Mouse (Mus musculus): Measurements from ENCODE around the gene Slc12a9. TPM values are rescaled to one million over a fixed set of nuclear protein-coding genes. Genes with fewer than 3 reads are reported as not detected.

Gene Slc12a9
- polyA plus RNA-seq, 1 experiment, result not detected

- Histone ChIP-seq H3K4me1 (ENCODE audit: control insufficient read depth, insufficient read depth, low read length) (no peaks in the 10 kb centered on the region), H3K4me3 (ENCODE audit: insufficient read depth, low read depth, low read length) (peak overlapping the region; percentile 91), H3K27ac (ENCODE audit: insufficient read depth, low read depth, low read length) (peak overlapping the region; percentile 55)
- no peak for TF ChIP-seq POLR2A (IDR thresholded peaks at IDR 0.05; ENCODE audit: insufficient read depth, low read depth, low read length)
- TF ChIP-seq CTCF (IDR thresholded peaks at IDR 0.05; ENCODE audit: insufficient read depth, low read depth, low read length), result no peak
- WGBS, result 10% methylated on average over 12 of the region's 12 CpGs
Measured at GRCm38 (mm10) chr5:137306439-137307005, 26.9 kb downstream of the Slc12a9 start.

- WGBS, result 24% methylated on average over 3 of the region's 3 CpGs
- TF ChIP-seq POLR2A (IDR thresholded peaks at IDR 0.05; ENCODE audit: insufficient read depth, low read depth, low read length), result no peak
- TF ChIP-seq CTCF (IDR thresholded peaks at IDR 0.05; ENCODE audit: insufficient read depth, low read depth, low read length), result no peak
- H3K4me3 ChIP-seq (ENCODE audit: insufficient read depth, low read depth, low read length), result no peak overlapping the region
- H3K27ac ChIP-seq (ENCODE audit: insufficient read depth, low read depth, low read length), result no peak overlapping the region
- H3K4me1 ChIP-seq (ENCODE audit: control insufficient read depth, insufficient read depth, low read length), result no peaks in the 10 kb centered on the region
Measured at GRCm38 (mm10) chr5:137305822-137306221, 27.6 kb downstream of the Slc12a9 start.

- 40% methylated on average over 4 of the region's 4 CpGs for WGBS
- Histone ChIP-seq H3K27ac (ENCODE audit: insufficient read depth, low read depth, low read length) (no peak overlapping the region), H3K4me1 (ENCODE audit: control insufficient read depth, insufficient read depth, low read length) (no peaks in the 10 kb centered on the region), H3K4me3 (ENCODE audit: insufficient read depth, low read depth, low read length) (no peak overlapping the region)
- no peak for TF ChIP-seq POLR2A (IDR thresholded peaks at IDR 0.05; ENCODE audit: insufficient read depth, low read depth, low read length)
- no peak for TF ChIP-seq CTCF (IDR thresholded peaks at IDR 0.05; ENCODE audit: insufficient read depth, low read depth, low read length)
Measured at GRCm38 (mm10) chr5:137304816-137305215, 28.6 kb downstream of the Slc12a9 start.

- WGBS, result 29% methylated on average over 3 of the region's 3 CpGs
- no peak for TF ChIP-seq CTCF (IDR thresholded peaks at IDR 0.05; ENCODE audit: insufficient read depth, low read depth, low read length)
- TF ChIP-seq POLR2A (IDR thresholded peaks at IDR 0.05; ENCODE audit: insufficient read depth, low read depth, low read length), result no peak
- Histone ChIP-seq H3K27ac (ENCODE audit: insufficient read depth, low read depth, low read length) (no peak overlapping the region), H3K4me3 (ENCODE audit: insufficient read depth, low read depth, low read length) (no peak overlapping the region), H3K4me1 (ENCODE audit: control insufficient read depth, insufficient read depth, low read length) (no peaks in the 10 kb centered on the region)
Measured at GRCm38 (mm10) chr5:137304165-137304564, 29.2 kb downstream of the Slc12a9 start.

- Histone ChIP-seq H3K4me3 (ENCODE audit: insufficient read depth, low read depth, low read length) (no peak overlapping the region), H3K27ac (ENCODE audit: insufficient read depth, low read depth, low read length) (no peak overlapping the region), H3K4me1 (ENCODE audit: control insufficient read depth, insufficient read depth, low read length) (no peaks in the 10 kb centered on the region)
- TF ChIP-seq CTCF (IDR thresholded peaks at IDR 0.05; ENCODE audit: insufficient read depth, low read depth, low read length) (no peak), POLR2A (IDR thresholded peaks at IDR 0.05; ENCODE audit: insufficient read depth, low read depth, low read length) (no peak)
- 70% methylated on average over 4 of the region's 4 CpGs for WGBS
Measured at GRCm38 (mm10) chr5:137303609-137304008, 29.8 kb downstream of the Slc12a9 start.

- Histone ChIP-seq H3K4me3 (ENCODE audit: insufficient read depth, low read depth, low read length) (no peak overlapping the region), H3K4me1 (ENCODE audit: control insufficient read depth, insufficient read depth, low read length) (no peaks in the 10 kb centered on the region), H3K27ac (ENCODE audit: insufficient read depth, low read depth, low read length) (no peak overlapping the region)
- 35% methylated on average over 21 of the region's 21 CpGs for WGBS
- no peak for TF ChIP-seq POLR2A (IDR thresholded peaks at IDR 0.05; ENCODE audit: insufficient read depth, low read depth, low read length)
- TF ChIP-seq CTCF (IDR thresholded peaks at IDR 0.05; ENCODE audit: insufficient read depth, low read depth, low read length), result no peak
Measured at GRCm38 (mm10) chr5:137301253-137301652, 32.1 kb downstream of the Slc12a9 start.

- WGBS, result 86% methylated on average over 7 of the region's 7 CpGs
- H3K4me1 ChIP-seq (ENCODE audit: control insufficient read depth, insufficient read depth, low read length), result peaks cover 10% of the 10 kb centered on the region
- TF ChIP-seq CTCF (IDR thresholded peaks at IDR 0.05; ENCODE audit: insufficient read depth, low read depth, low read length) (no peak), POLR2A (IDR thresholded peaks at IDR 0.05; ENCODE audit: insufficient read depth, low read depth, low read length) (no peak)
- H3K27ac ChIP-seq (ENCODE audit: insufficient read depth, low read depth, low read length), result no peak overlapping the region
- H3K4me3 ChIP-seq (ENCODE audit: insufficient read depth, low read depth, low read length), result no peak overlapping the region
Measured at GRCm38 (mm10) chr5:137299240-137299639, 34.2 kb downstream of the Slc12a9 start.

GRCm38 (mm10) chr5:137297126-137297525, 36.3 kb downstream of the Slc12a9 start:
- WGBS, result 86% methylated on average over 14 of the region's 14 CpGs
- TF ChIP-seq POLR2A (IDR thresholded peaks at IDR 0.05; ENCODE audit: insufficient read depth, low read depth, low read length) (no peak), CTCF (IDR thresholded peaks at IDR 0.05; ENCODE audit: insufficient read depth, low read depth, low read length) (no peak)
- H3K4me3 ChIP-seq (ENCODE audit: insufficient read depth, low read depth, low read length), result no peak overlapping the region
- no peak overlapping the region for H3K27ac ChIP-seq (ENCODE audit: insufficient read depth, low read depth, low read length)
- H3K4me1 ChIP-seq (ENCODE audit: control insufficient read depth, insufficient read depth, low read length), result peaks cover 16% of the 10 kb centered on the region

- H3K4me3 ChIP-seq (ENCODE audit: insufficient read depth, low read depth, low read length), result no peak overlapping the region
- H3K27ac ChIP-seq (ENCODE audit: insufficient read depth, low read depth, low read length), result no peak overlapping the region
- no peak for TF ChIP-seq CTCF (IDR thresholded peaks at IDR 0.05; ENCODE audit: insufficient read depth, low read depth, low read length)
- no peak for TF ChIP-seq POLR2A (IDR thresholded peaks at IDR 0.05; ENCODE audit: insufficient read depth, low read depth, low read length)
- peaks cover 20% of the 10 kb centered on the region for H3K4me1 ChIP-seq (ENCODE audit: control insufficient read depth, insufficient read depth, low read length)
- WGBS, result 91% methylated on average over 15 of the region's 15 CpGs
Measured at GRCm38 (mm10) chr5:137295712-137296111, 37.7 kb downstream of the Slc12a9 start.

Data from olfactory bulb, adult 2 months (tissue).